Mouse (Mus musculus): ENCODE results near the gene Asb15. TPM values are rescaled to one million over a fixed set of nuclear protein-coding genes. Genes with fewer than 3 reads are reported as not detected.

Asb15 gene
- polyA plus RNA-seq, 1 experiment from 2014 or later = 0.02 TPM

DNA sequence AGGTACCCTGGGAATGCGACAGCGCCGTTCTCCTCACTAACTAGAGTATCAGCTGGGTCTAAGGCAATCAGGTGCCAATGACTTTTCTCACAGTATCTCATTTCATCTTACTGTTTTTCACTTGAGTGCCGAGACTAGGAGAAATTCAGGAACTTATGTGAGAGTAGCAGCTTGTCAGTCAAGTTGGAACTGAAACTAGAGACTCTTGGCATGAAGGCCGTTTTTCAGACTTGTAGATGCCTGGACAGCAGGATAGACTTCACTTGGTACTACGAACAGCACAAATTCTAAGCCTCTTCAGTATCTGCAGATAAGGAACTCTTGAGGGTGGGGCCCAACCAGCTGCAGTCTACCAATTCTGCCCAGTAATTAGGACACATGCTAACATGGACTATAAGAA is 72.2 kb downstream of the Asb15 start:
- Histone ChIP-seq H3K9ac (replicated peaks; ENCODE audit: low read depth) (no peak overlapping the region), H3K36me3 (ENCODE audit: insufficient read depth, low read length) (no peaks in the 10 kb centered on the region), H3K4me2 (replicated peaks; ENCODE audit: low read depth, low read length) (no peak overlapping the region), H3K27me3 (replicated peaks; ENCODE audit: insufficient read depth, low read length) (no peaks in the 10 kb centered on the region), H3K27ac (ENCODE audit: low read length) (no peak overlapping the region), H3K9me3 (ENCODE audit: low read length) (no peaks in the 10 kb centered on the region), H3K4me3 (ENCODE audit: low read depth, low read length) (no peak overlapping the region), H3K4me1 (ENCODE audit: insufficient read depth, low read depth, low read length) (peaks cover 9% of the 10 kb centered on the region; the same call in 1 of the 2 replicates)
- DNase-seq (ENCODE audit: low spot score) (no peak), ATAC-seq (no peak)
- 64% methylated on average over 6 of the region's 6 CpGs for WGBS
- TF ChIP-seq CTCF (IDR thresholded peaks at IDR 0.05) (no peak), EP300 (IDR thresholded peaks at IDR 0.05) (no peak)

DNA sequence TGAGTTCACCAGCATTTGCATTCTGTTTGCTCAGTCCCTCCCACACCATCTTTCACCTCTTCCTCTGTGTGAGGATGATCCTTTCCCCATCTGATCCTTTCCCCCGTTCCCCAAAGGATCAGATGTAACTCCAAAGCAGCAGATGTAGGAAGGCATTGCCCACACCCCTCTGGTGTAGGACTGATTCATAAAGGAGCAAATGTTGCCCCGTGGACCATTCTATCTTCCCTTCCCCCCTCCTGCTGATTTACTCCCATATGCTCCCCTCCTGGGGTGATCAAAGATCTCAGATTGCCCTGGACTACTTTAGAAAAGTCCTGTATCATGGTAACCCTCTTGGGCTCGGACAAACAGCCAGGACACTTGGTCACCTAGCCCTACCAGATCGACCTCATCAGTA is 72.8 kb downstream of the Asb15 start:
- H3K4me2 ChIP-seq (replicated peaks; ENCODE audit: low read depth, low read length) = no peak overlapping the region
- no peak overlapping the region for H3K9ac ChIP-seq (replicated peaks; ENCODE audit: low read depth)

DNA sequence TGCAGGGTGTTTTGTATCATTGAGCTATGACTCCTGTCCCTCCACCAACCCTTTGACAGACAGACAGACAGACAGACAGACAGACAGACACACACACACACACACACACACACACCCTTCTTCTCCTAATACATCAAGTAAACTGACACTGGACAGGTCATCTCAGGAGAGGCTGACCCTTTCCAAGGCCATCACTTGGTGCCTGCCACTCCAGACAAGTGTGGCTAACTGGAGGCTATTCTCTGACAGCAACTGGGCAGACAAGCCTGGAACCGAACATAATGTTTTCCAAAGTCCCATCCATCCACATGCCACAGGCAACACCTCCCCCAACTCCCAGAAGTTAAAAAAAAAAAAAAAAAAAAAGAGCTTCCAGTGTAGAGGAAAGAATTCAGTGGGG is 73.7 kb downstream of the Asb15 start:
- Histone ChIP-seq H3K27ac (ENCODE audit: low read length) (no peak overlapping the region), H3K9ac (replicated peaks; ENCODE audit: low read depth) (no peak overlapping the region)

More for the DNA sequence above, 72.8 kb downstream of the Asb15 start:
- H3K36me3 ChIP-seq (ENCODE audit: insufficient read depth, low read length) = no peaks in the 10 kb centered on the region
- H3K27me3 ChIP-seq (replicated peaks; ENCODE audit: insufficient read depth, low read length) = no peaks in the 10 kb centered on the region
- DNase-seq (ENCODE audit: low spot score) = no peak
- H3K4me1 ChIP-seq (ENCODE audit: insufficient read depth, low read depth, low read length) = peaks cover 9% of the 10 kb centered on the region; the same call in 1 of the 2 replicates
- no peak for ATAC-seq
- TF ChIP-seq CTCF (IDR thresholded peaks at IDR 0.05) (no peak), EP300 (IDR thresholded peaks at IDR 0.05) (no peak)
- 68% methylated on average over 4 of the region's 4 CpGs for WGBS
- H3K27ac ChIP-seq (ENCODE audit: low read length) = no peak overlapping the region
- H3K9me3 ChIP-seq (ENCODE audit: low read length) = no peaks in the 10 kb centered on the region
- no peak overlapping the region for H3K4me3 ChIP-seq (ENCODE audit: low read depth, low read length)

DNA sequence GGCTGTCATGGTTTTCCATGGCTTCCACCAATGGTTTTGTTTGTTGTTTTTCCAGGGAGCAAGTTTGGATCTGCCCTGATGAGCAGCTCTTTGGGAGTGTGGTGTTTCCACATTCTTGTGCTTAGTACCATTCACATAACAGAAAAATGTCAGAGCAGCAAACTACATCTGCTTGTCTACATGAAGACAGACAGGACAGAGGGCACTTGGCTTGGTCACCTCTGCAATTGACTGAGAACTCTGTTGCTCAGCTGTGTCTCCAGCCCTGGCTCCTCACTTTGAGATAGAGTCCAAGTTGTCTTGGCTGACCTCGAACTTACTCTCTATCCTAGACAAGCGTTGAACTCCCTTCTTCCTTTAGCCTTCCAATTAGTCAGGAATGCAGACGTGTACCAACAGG is 74.4 kb downstream of the Asb15 start:
- no peak overlapping the region for H3K4me3 ChIP-seq (ENCODE audit: low read depth, low read length)
- H3K27ac ChIP-seq (ENCODE audit: low read length) = no peak overlapping the region
- ATAC-seq = no peak
- 60% methylated on average over 3 of the region's 3 CpGs for WGBS
- H3K36me3 ChIP-seq (ENCODE audit: insufficient read depth, low read length) = no peaks in the 10 kb centered on the region
- no peaks in the 10 kb centered on the region for H3K9me3 ChIP-seq (ENCODE audit: low read length)
- DNase-seq (ENCODE audit: low spot score) = no peak
- H3K9ac ChIP-seq (replicated peaks; ENCODE audit: low read depth) = no peak overlapping the region
- no peaks in the 10 kb centered on the region for H3K27me3 ChIP-seq (replicated peaks; ENCODE audit: insufficient read depth, low read length)
- TF ChIP-seq CTCF (IDR thresholded peaks at IDR 0.05) (no peak), EP300 (IDR thresholded peaks at IDR 0.05) (no peak)
- H3K4me2 ChIP-seq (replicated peaks; ENCODE audit: low read depth, low read length) = no peak overlapping the region
- peaks cover 9% of the 10 kb centered on the region; the same call in 1 of the 2 replicates for H3K4me1 ChIP-seq (ENCODE audit: insufficient read depth, low read depth, low read length)

More for the DNA sequence above, 73.7 kb downstream of the Asb15 start:
- peaks cover 9% of the 10 kb centered on the region; the same call in 1 of the 2 replicates for H3K4me1 ChIP-seq (ENCODE audit: insufficient read depth, low read depth, low read length)
- no peaks in the 10 kb centered on the region for H3K9me3 ChIP-seq (ENCODE audit: low read length)
- TF ChIP-seq EP300 (IDR thresholded peaks at IDR 0.05) (no peak), CTCF (IDR thresholded peaks at IDR 0.05) (no peak)
- 11% methylated on average over 1 of the region's 1 CpGs for WGBS
- ATAC-seq (no peak; the same call in 1 of the 2 replicates), DNase-seq (ENCODE audit: low spot score) (no peak)
- H3K4me2 ChIP-seq (replicated peaks; ENCODE audit: low read depth, low read length) = no peak overlapping the region
- no peaks in the 10 kb centered on the region for H3K36me3 ChIP-seq (ENCODE audit: insufficient read depth, low read length)
- H3K27me3 ChIP-seq (replicated peaks; ENCODE audit: insufficient read depth, low read length) = no peaks in the 10 kb centered on the region
- H3K4me3 ChIP-seq (ENCODE audit: low read depth, low read length) = no peak overlapping the region

DNA sequence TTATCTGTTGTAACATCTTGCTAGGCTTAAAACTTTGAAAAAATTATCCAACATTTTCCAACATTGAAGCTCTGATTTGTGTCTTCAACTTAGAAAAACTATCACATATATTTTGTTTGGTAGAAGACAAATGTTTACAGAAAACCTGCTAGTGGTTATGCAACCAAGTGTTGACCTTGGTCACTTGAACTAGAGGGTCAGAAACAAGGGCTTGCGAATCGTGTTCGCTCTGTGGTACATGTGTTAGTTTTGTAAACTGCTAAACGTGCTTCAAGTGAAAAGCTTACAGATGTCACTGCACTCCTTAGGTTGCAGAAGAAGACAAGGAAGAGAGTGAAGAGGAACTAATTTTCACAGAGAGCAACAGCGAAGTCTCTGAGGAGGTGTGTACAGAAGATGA is 75.0 kb downstream of the Asb15 start:
- no peak overlapping the region for H3K9ac ChIP-seq (replicated peaks; ENCODE audit: low read depth)
- no peak for DNase-seq (ENCODE audit: low spot score)
- H3K4me1 ChIP-seq (ENCODE audit: insufficient read depth, low read depth, low read length) = peaks cover 9% of the 10 kb centered on the region; the same call in 1 of the 2 replicates
- TF ChIP-seq CTCF (IDR thresholded peaks at IDR 0.05) = no peak
- no peak for TF ChIP-seq EP300 (IDR thresholded peaks at IDR 0.05)
- H3K4me2 ChIP-seq (replicated peaks; ENCODE audit: low read depth, low read length) = no peak overlapping the region
- no peak overlapping the region for H3K4me3 ChIP-seq (ENCODE audit: low read depth, low read length)
- H3K27me3 ChIP-seq (replicated peaks; ENCODE audit: insufficient read depth, low read length) = no peaks in the 10 kb centered on the region
- no peaks in the 10 kb centered on the region for H3K9me3 ChIP-seq (ENCODE audit: low read length)
- no peak overlapping the region for H3K27ac ChIP-seq (ENCODE audit: low read length)
- 57% methylated on average over 5 of the region's 5 CpGs for WGBS
- no peaks in the 10 kb centered on the region for H3K36me3 ChIP-seq (ENCODE audit: insufficient read depth, low read length)
- no peak for ATAC-seq

DNA sequence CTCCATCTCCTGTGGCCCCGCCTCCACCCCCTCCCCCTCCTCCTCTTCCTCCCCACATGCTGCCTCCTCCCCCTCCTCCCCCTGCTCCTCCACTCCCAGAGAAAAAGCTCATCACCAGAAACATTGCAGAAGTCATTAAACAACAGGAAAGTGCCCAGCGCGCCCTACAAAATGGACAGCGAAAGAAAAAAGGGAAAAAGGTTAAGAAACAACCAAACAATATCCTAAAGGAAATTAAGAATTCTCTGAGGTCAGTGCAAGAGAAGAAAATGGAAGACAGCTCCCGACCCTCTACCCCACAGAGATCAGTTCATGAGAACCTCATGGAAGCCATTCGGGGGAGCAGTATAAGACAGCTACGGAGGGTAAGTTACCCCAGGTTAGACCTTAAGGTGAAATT is 76.3 kb downstream of the Asb15 start:
- ATAC-seq (no peak), DNase-seq (ENCODE audit: low spot score) (no peak)
- no peak overlapping the region for H3K27ac ChIP-seq (ENCODE audit: low read length)
- no peak overlapping the region for H3K4me3 ChIP-seq (ENCODE audit: low read depth, low read length)
- TF ChIP-seq CTCF (IDR thresholded peaks at IDR 0.05) (no peak), EP300 (IDR thresholded peaks at IDR 0.05) (no peak)
- no peaks in the 10 kb centered on the region for H3K27me3 ChIP-seq (replicated peaks; ENCODE audit: insufficient read depth, low read length)
- no peak overlapping the region for H3K9ac ChIP-seq (replicated peaks; ENCODE audit: low read depth)
- no peaks in the 10 kb centered on the region for H3K36me3 ChIP-seq (ENCODE audit: insufficient read depth, low read length)
- H3K4me1 ChIP-seq (ENCODE audit: insufficient read depth, low read depth, low read length) = peaks cover 9% of the 10 kb centered on the region; the same call in 1 of the 2 replicates
- no peak overlapping the region for H3K4me2 ChIP-seq (replicated peaks; ENCODE audit: low read depth, low read length)
- 96% methylated on average over 7 of the region's 7 CpGs for WGBS
- no peaks in the 10 kb centered on the region for H3K9me3 ChIP-seq (ENCODE audit: low read length)

DNA sequence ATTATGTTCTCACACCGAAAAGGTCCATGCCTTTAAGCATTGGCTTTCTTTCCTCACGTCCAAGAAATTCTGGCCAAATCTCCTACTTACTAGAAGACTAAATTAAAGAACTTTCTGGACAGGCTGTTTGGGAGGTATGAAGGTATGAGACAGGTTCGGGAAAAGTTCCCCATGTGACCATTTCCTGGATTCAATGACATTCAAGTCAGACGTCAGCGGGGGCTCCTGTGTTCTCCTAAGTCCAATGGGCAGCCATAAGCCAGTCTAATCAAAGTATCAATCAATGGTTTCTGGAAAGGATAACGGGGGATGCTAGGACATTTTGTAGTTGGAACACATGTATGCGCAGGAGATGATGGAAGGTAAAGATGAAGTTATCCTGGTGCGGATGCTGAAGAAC is 77.7 kb downstream of the Asb15 start:
- Histone ChIP-seq H3K9me3 (ENCODE audit: low read length) (no peaks in the 10 kb centered on the region), H3K36me3 (ENCODE audit: insufficient read depth, low read length) (no peaks in the 10 kb centered on the region), H3K27me3 (replicated peaks; ENCODE audit: insufficient read depth, low read length) (no peaks in the 10 kb centered on the region), H3K27ac (ENCODE audit: low read length) (no peak overlapping the region), H3K4me3 (ENCODE audit: low read depth, low read length) (no peak overlapping the region), H3K4me2 (replicated peaks; ENCODE audit: low read depth, low read length) (no peak overlapping the region), H3K9ac (replicated peaks; ENCODE audit: low read depth) (no peak overlapping the region), H3K4me1 (ENCODE audit: insufficient read depth, low read depth, low read length) (peaks cover 2% of the 10 kb centered on the region; the same call in 1 of the 2 replicates)
- ATAC-seq (no peak), DNase-seq (ENCODE audit: low spot score) (no peak)
- 92% methylated on average over 8 of the region's 8 CpGs for WGBS
- no peak for TF ChIP-seq EP300 (IDR thresholded peaks at IDR 0.05)
- TF ChIP-seq CTCF (IDR thresholded peaks at IDR 0.05) = no peak
